Mouse (Mus musculus) intestine, embryonic 14.5 days (tissue): Measurements from ENCODE around the gene Rfx8. TPM values are rescaled to one million over a fixed set of nuclear protein-coding genes. Genes with fewer than 3 reads are reported as not detected.
A peak's percentile ranks its signal among the peaks of the same experiment; 100 is the strongest.
"Not testable (repeated sequence)": the region's sequence is repeated elsewhere in the genome, so short reads cannot be mapped to it uniquely, and the experiment has no call there.

Source experiments
- ATAC-seq: fragments of 200-750 bp; cut with Nextera tagmentation; replicated peaks from 2 replicates; pipeline ENCODE4 v1.8.0; 2017; ENCODE audit warnings: low read depth, moderate number of reproducible peaks, moderate TSS enrichment, moderate library complexity; ENCODE audit not compliant: low FRiP score, low TSS enrichment
- DNase-seq: peaks from one replicate; pipeline ENCODE4 v3.0.0-alpha.2; 2018; ENCODE audit warnings: low spot score
- H3K27ac ChIP-seq: fragments of 300-500 bp; sonication (generic); 2 replicates; pipeline ENCODE4 v1.5.1; 2014; ENCODE audit warnings: low read depth, mild to moderate bottlenecking, control low read depth
- H3K27me3 ChIP-seq: fragments of 300-500 bp; sonication (generic); replicated peaks from 2 replicates; pipeline ENCODE4 v1.6.1; 2014; ENCODE audit warnings: low read length, control low read depth; ENCODE audit not compliant: control insufficient read depth, insufficient read depth
- H3K36me3 ChIP-seq: fragments of 300-500 bp; sonication (generic); 2 replicates; pipeline ENCODE4 v1.6.1; 2014; ENCODE audit warnings: low read length, control low read depth; ENCODE audit not compliant: control insufficient read depth, insufficient read depth
- H3K4me1 ChIP-seq: fragments of 300-500 bp; sonication (generic); replicated peaks from 2 replicates; pipeline ENCODE4 v1.6.1; 2014; ENCODE audit warnings: low read length, control low read depth, mixed read lengths; ENCODE audit not compliant: control insufficient read depth, insufficient read depth
- H3K4me2 ChIP-seq: fragments of 300-500 bp; sonication (generic); 2 replicates; pipeline ENCODE4 v1.6.1; 2014; ENCODE audit warnings: low read length
- H3K4me3 ChIP-seq: fragments of 300-500 bp; sonication (generic); 2 replicates; pipeline ENCODE4 v1.5.1; 2014; ENCODE audit warnings: low read depth, low read length, control low read depth, mixed read lengths
- H3K9ac ChIP-seq: fragments of 300-500 bp; sonication (generic); 2 replicates; pipeline ENCODE4 v1.6.1; 2014; ENCODE audit warnings: mild to moderate bottlenecking, low read length
- H3K9me3 ChIP-seq: fragments of 300-500 bp; sonication (generic); 2 replicates; pipeline ENCODE4 v1.6.1; 2016; ENCODE audit warnings: low read length, control low read depth; ENCODE audit not compliant: control insufficient read depth
- WGBS: fragments of 180-500 bp; shearing (Covaris S2); extraction: QIAGEN DNeasy Blood & Tissue Kit; methylation state at CpG from one replicate; pipeline ENCODE4 v1.1.7; 2014; 5-methylcytosine and 5-hydroxymethylcytosine counted together
- polyA plus RNA-seq: library from polyadenylated mRNA; unstranded; fragments of >200 nt; fragmentation: Nextera tagmentation; extraction: Ambion mirVana; gene quantifications from 2 replicates; pipeline ENCODE4 v1.2.1, GENCODE M21; 2014

The Rfx8 gene
- polyA plus RNA-seq, 1 experiment from 2014 or later = not detected

DNA sequence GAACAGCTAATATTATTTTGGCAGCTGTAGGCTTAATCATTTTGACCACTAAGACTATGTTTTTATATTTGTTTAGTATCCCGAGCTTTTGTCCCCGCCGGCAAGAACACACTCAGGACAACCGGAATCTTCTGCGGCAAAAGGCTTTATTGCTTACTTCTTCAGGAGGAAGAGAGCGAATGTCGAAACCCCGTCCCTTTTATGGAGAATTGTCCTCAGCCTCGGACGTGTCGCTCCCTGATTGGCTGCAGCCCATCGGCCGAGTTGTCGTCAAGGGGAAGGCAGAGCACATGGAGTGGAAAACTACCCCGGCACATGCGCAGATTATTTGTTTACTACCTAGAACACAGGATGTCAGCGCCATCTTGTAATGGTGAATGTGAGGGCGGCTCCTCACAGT, 65.9 kb downstream of the Rfx8 start:
- WGBS = 88% methylated on average over 18 of the region's 18 CpGs
- not testable (repeated sequence) for H3K4me3 ChIP-seq, H3K27ac ChIP-seq, H3K4me1 ChIP-seq, DNase-seq, H3K9me3 ChIP-seq, H3K36me3 ChIP-seq, H3K9ac ChIP-seq, ATAC-seq, H3K4me2 ChIP-seq
- peaks cover 23% of the 10 kb centered on the region for H3K27me3 ChIP-seq

GRCm38 (mm10) chr1:39653028-39653427, 67.8 kb downstream of the Rfx8 start:
- no peaks in the 10 kb centered on the region for H3K9me3 ChIP-seq
- H3K4me3 ChIP-seq = no peak overlapping the region
- ATAC-seq (no peak), DNase-seq (no peak)
- 83% methylated on average over 4 of the region's 4 CpGs for WGBS
- H3K4me1 ChIP-seq = no peaks in the 10 kb centered on the region
- no peaks in the 10 kb centered on the region for H3K36me3 ChIP-seq
- no peak overlapping the region for H3K27ac ChIP-seq
- no peak overlapping the region for H3K9ac ChIP-seq
- no peak overlapping the region for H3K4me2 ChIP-seq
- H3K27me3 ChIP-seq = peaks cover 40% of the 10 kb centered on the region

DNA sequence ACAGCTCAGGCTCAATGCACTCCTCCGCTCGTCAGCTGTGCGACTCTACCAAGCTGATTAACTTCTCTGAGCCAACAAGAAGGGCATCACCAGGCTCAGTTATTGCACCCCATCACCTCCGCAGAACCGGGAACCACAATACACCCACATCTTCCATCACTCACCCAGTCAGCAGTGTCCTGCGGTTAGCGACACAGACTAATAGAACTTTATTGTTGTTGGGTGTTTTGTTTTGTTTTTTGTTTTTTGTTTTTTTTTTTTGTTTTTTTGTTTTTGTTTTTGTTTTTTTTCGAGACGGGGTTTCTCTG, 69.6 kb downstream of the Rfx8 start, which contains the start of gene Creg2:
Gene Creg2, minus strand, starts transcription at position 234 of the 308 bp plus-strand sequence.
- DNase-seq (no peak), ATAC-seq (0 out of 2 replicates have a peak, but pooled peaks have one; percentile 33)
- WGBS = 42% methylated on average over 9 of the region's 9 CpGs
- Histone ChIP-seq H3K4me2 (peak within 1 kb of the TSS; percentile 94), H3K4me1 (no peaks in the 10 kb centered on the region), H3K9ac (peak within 1 kb of the TSS; percentile 17; the same call in 1 of the 2 replicates), H3K27me3 (peaks cover 41% of the 10 kb centered on the region), H3K36me3 (no peaks in the 10 kb centered on the region), H3K4me3 (peak within 1 kb of the TSS; percentile 45), H3K9me3 (no peaks in the 10 kb centered on the region), H3K27ac (no peak within 1 kb of the TSS)

DNA sequence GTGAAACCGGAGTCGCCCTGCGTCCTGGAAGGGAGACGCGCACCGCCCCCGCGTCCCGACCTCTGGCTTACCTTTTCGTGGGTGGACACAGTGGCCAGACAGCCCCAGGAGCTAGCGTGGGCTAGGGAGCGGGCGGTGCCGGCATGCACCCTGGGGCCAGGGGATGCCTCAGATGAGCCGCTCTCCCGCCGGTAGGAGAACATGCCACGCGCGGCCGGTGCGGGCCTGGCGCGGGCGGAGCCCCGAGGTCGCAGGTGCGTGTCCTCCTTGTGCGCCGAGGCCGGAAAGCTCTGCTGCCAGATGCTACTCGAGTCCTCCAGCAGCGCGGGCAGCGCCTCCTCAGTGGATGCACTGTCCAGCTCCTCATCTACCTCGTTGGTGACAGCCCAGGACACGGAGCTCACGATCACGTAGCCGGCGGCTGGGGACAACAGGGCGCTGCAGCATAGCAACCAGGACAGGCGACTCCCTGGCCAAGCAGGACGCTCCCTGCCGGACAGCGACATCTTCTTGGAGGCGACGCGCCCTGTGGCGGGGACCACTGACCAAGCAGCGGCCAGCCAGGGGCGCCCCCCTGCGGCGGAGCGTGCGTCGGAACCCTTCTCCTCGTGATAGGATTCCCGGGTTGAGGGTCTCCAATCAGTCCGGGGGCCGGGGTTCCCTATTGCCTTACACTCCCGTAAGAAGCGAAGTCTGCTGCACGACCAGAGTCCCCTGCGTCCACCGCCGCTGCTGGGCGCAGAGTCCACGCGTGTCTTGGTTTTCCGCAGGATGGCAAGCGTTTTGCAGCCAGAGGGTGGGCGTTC, 70.2 kb downstream of the Rfx8 start:
- ATAC-seq = peak; percentile 83
- peak; percentile 88 for DNase-seq
- no peaks in the 10 kb centered on the region for H3K4me1 ChIP-seq
- H3K4me2 ChIP-seq = peak overlapping the region; percentile 94
- H3K4me3 ChIP-seq = peak overlapping the region; percentile 45
- no peaks in the 10 kb centered on the region for H3K9me3 ChIP-seq
- no peaks in the 10 kb centered on the region for H3K36me3 ChIP-seq
- H3K27me3 ChIP-seq = peaks cover 41% of the 10 kb centered on the region
- no peak overlapping the region for H3K27ac ChIP-seq
- 1% methylated on average over 69 of the region's 73 CpGs for WGBS
- H3K9ac ChIP-seq = peak overlapping the region; percentile 17; the same call in 1 of the 2 replicates

DNA sequence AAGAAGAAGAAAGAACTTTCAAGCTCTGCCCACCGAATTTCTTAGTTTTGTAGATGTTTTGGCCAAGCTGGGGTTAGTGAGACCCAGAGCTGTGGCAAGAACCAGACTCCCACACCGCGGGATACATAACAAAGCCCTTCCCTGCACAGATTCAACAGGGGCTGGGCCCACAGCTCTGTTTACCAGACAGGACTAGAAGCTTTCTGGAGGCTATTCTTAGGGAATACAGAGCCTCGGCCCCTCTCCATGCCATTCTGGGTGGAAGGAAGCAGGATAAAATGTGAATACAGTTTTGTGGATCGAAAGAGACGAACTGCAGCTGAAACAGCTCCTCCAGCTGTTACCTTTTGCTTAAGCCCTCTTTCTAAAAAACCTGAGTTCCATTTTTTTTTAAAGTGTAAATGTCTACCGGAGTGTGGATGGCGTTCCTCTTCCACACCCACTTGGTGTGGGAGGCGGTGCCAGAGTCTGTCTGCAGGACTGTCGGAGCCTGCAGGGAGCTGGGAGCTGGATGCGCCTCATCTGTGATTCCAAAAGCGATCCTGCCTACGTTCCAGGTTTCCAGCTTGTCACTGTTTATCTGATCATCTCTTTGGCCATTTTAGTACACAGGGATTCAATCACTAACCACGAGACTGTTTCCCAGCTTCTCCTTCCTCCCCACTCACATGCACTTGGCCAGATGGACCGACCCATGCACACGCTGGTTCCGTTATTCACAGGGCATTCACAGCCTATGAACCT, 70.9 kb downstream of the Rfx8 start:
- Histone ChIP-seq H3K27me3 (peaks cover 41% of the 10 kb centered on the region), H3K9ac (no peak overlapping the region), H3K4me3 (peak overlapping the region; percentile 45), H3K36me3 (no peaks in the 10 kb centered on the region), H3K4me2 (peak overlapping the region; percentile 94), H3K27ac (no peak overlapping the region), H3K4me1 (no peaks in the 10 kb centered on the region), H3K9me3 (no peaks in the 10 kb centered on the region)
- WGBS = 12% methylated on average over 17 of the region's 17 CpGs
- no peak for ATAC-seq
- peak; percentile 58 for DNase-seq

DNA sequence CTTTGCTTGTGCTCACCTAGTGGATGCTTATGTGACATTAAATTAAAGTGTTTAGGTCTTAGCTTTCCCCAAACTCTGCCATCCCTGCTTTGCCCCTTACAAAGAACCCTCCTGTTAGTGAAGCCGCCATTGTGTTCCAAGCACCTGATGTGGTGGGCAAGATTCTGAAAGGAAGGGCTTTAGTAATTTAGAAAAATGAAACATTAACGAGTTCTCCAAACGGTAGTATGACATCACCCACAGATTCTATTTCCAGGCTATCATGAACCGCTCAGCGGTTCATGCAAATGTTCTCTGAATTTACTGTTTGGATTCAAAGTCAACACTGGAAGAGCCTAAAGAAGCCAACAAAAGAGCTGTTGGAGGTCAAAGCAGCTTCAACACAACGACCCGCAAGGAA, 72.2 kb downstream of the Rfx8 start:
- no peak overlapping the region for H3K9ac ChIP-seq
- 91% methylated on average over 7 of the region's 7 CpGs for WGBS
- no peaks in the 10 kb centered on the region for H3K36me3 ChIP-seq
- H3K27ac ChIP-seq = no peak overlapping the region
- ATAC-seq (no peak), DNase-seq (no peak)
- peaks cover 41% of the 10 kb centered on the region for H3K27me3 ChIP-seq
- H3K4me1 ChIP-seq = no peaks in the 10 kb centered on the region
- H3K4me2 ChIP-seq = no peak overlapping the region
- H3K4me3 ChIP-seq = no peak overlapping the region
- no peaks in the 10 kb centered on the region for H3K9me3 ChIP-seq

DNA sequence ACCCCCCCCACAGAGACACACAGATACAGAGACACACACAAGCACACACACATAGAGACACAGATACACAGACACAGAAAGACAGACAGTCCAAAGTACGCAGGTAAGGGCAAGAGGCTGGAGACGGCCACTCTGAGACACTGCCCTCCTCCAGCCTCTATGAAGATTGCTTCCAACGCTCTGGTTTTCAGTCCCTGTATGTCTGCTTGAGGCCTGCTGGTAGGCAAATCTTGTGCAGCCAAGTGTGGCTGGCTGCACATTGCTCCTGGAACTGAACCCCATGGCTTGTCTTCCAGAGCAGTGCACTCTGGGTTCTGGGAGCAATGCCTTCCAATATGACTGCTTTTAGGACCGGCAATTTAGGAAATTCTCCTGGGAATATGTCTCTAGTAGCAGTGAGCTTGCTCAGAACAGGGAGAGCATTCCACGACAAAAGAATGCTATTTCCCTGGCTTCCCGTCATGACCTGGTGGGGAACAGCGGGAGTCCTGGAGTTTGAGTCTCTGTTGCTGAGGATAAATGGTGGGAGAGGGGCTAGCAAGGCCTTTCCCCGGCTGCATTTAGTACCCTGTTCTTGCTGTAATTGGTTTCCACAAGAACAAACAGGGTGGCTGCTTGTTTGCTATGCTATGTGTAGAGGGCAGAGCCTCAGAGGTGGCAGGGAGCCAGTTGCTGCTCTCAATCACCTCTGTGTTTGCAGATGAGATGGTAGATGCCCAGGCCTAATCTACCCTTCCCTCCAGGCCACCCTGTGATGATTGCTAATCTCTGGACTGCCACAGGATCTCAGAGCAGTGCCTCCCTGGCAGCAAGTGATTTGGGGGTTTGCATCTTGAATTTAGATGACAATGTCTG, 74.7 kb downstream of the Rfx8 start:
- H3K27ac ChIP-seq = no peak overlapping the region
- H3K4me3 ChIP-seq = no peak overlapping the region
- H3K27me3 ChIP-seq = peaks cover 30% of the 10 kb centered on the region
- no peaks in the 10 kb centered on the region for H3K4me1 ChIP-seq
- ATAC-seq (no peak), DNase-seq (no peak)
- H3K36me3 ChIP-seq = no peaks in the 10 kb centered on the region
- 55% methylated on average over 8 of the region's 8 CpGs for WGBS
- no peak overlapping the region for H3K4me2 ChIP-seq
- no peak overlapping the region for H3K9ac ChIP-seq
- H3K9me3 ChIP-seq = peaks cover 5% of the 10 kb centered on the region; the same call in 1 of the 2 replicates

GRCm38 (mm10) chr1:39644333-39644732, 76.5 kb downstream of the Rfx8 start:
- peaks cover 13% of the 10 kb centered on the region; the same call in 1 of the 2 replicates for H3K27me3 ChIP-seq
- H3K36me3 ChIP-seq = no peaks in the 10 kb centered on the region
- H3K4me2 ChIP-seq = no peak overlapping the region
- no peak for ATAC-seq
- no peak overlapping the region for H3K4me3 ChIP-seq
- no peak overlapping the region for H3K9ac ChIP-seq
- no peaks in the 10 kb centered on the region for H3K4me1 ChIP-seq
- 78% methylated on average over 1 of the region's 1 CpGs for WGBS
- peaks cover 5% of the 10 kb centered on the region; the same call in 1 of the 2 replicates for H3K9me3 ChIP-seq
- no peak overlapping the region for H3K27ac ChIP-seq
- no peak for DNase-seq
